Mouse (Mus musculus): ENCODE results near the gene Pir.

- no peak for TF ChIP-seq CTCF (IDR thresholded peaks at IDR 0.05; ENCODE audit: low read depth)
- no peak for TF ChIP-seq EP300 (IDR thresholded peaks at IDR 0.05; ENCODE audit: low read depth)
Measured at GRCm38 (mm10) chrX:164381618-164382408, 112.6 kb downstream of the Pir start.
